Mouse (Mus musculus) small intestine, adult 2 months (tissue): ENCODE measurements around the gene Nr0b1.

Source experiments
- CTCF ChIP-seq: fragments of 200-500 bp; IDR thresholded peaks from 2 replicates; pipeline ENCODE4 v1.5.1; 2012; ENCODE audit warnings: low read depth, mild to moderate bottlenecking, control low read depth, inconsistent platforms, low read length, moderate library complexity, mixed read lengths; ENCODE audit not compliant: insufficient replicate concordance, insufficient read length; ENCODE audit errors: extremely low read depth
- POLR2A ChIP-seq: fragments of 200-500 bp; IDR thresholded peaks from 2 replicates; pipeline ENCODE4 v1.6.1; 2012; ENCODE audit warnings: low read depth, mild to moderate bottlenecking, control low read depth, inconsistent platforms, low read length, moderate library complexity

DNA sequence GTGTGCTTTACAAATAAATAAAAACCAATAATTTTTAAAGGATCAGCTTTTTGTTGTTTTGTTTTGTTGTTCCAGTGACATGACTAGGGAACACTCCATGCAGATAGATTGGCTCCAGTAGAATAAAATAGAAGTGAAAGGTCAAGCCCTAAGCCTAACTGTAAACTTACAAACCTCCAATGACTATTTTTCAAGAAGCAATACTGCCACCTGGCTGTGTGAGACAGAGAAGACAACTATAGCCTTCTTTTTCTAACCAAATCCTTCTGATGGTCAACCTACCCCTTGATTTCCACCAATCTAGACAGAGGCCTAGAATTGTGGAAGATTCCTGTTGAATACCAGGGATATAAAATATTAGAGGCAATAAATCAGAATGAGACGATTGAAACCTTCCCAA is 45.7 kb downstream of the Nr0b1 start:
- TF ChIP-seq CTCF: no peak
- TF ChIP-seq POLR2A: no peak
